Mouse (Mus musculus) ES-E14 (cell line): ENCODE measurements around the gene H2afb3. TPM values are rescaled to one million over a fixed set of nuclear protein-coding genes. Genes with fewer than 3 reads are reported as not detected.
A peak's percentile ranks its signal among the peaks of the same experiment; 100 is the strongest.

ENCODE experiments used
- DNase-seq: peaks from one replicate; pipeline ENCODE4 v3.0.0-alpha.2; 2013; ENCODE audit warnings: low read depth, low spot score
- H3K27ac ChIP-seq: 2 replicates; pipeline ENCODE4 v1.5.1; 2012; ENCODE audit warnings: low read depth, mild to moderate bottlenecking, low read length, moderate library complexity, mixed read lengths; ENCODE audit not compliant: poor library complexity, insufficient read depth, severe bottlenecking
- H3K36me3 ChIP-seq: 2 replicates; pipeline ENCODE4 v1.6.1; 2012; ENCODE audit warnings: mild to moderate bottlenecking, low read length, moderate library complexity, mixed read lengths; ENCODE audit not compliant: control insufficient read depth, poor library complexity, insufficient read depth, severe bottlenecking
- H3K4me1 ChIP-seq, 2 experiments: fragments of 150-350 bp in 1 of 2; sonication (generic) in 1 of 2; 2 replicates each; pipeline ENCODE4 v1.6.1; 2012; ENCODE audit warnings: low read length in 2 of 2, mild to moderate bottlenecking in 1 of 2, mixed read lengths in 1 of 2; ENCODE audit not compliant: control insufficient read depth in 2 of 2, insufficient read depth in 2 of 2, poor library complexity in 1 of 2
- H3K4me3 ChIP-seq, 2 experiments: fragments of 150-350 bp in 1 of 2; sonication (generic) in 1 of 2; 2 replicates each; pipeline ENCODE4 v1.5.1; 2012; ENCODE audit warnings: low read length in 2 of 2, low read depth in 1 of 2, mild to moderate bottlenecking in 1 of 2, mixed read lengths in 1 of 2; ENCODE audit not compliant: insufficient read depth in 1 of 2, poor library complexity in 1 of 2, severe bottlenecking in 1 of 2
- H3K9ac ChIP-seq: 2 replicates; pipeline ENCODE4 v1.6.1; 2012; ENCODE audit warnings: low read depth, mild to moderate bottlenecking, low read length, mixed read lengths; ENCODE audit not compliant: poor library complexity, insufficient read depth, severe bottlenecking
- H3K9me3 ChIP-seq: fragments of 150-350 bp; sonication (generic); 2 replicates; pipeline ENCODE4 v1.6.1; 2012; ENCODE audit warnings: low read depth, mild to moderate bottlenecking, low read length; ENCODE audit not compliant: control insufficient read depth, insufficient read depth
- CHD2 ChIP-seq: IDR thresholded peaks from 2 replicates; pipeline ENCODE4 v1.6.1; 2014; ENCODE audit warnings: mild to moderate bottlenecking, low read depth, low read length, inconsistent platforms
- HCFC1 ChIP-seq: IDR thresholded peaks from 2 replicates; pipeline ENCODE4 v1.6.1; 2012; ENCODE audit warnings: low read length, inconsistent platforms, borderline replicate concordance; ENCODE audit not compliant: insufficient read depth
- MAFK ChIP-seq: IDR thresholded peaks from 2 replicates; pipeline ENCODE4 v1.6.1; 2014; ENCODE audit warnings: mild to moderate bottlenecking, low read depth, low read length, inconsistent platforms; ENCODE audit not compliant: insufficient read depth
- ZC3H11A ChIP-seq: IDR thresholded peaks from 2 replicates; pipeline ENCODE4 v1.6.1; 2012; ENCODE audit warnings: low read depth, mild to moderate bottlenecking, inconsistent platforms, low read length, borderline replicate concordance
- ZNF384 ChIP-seq: IDR thresholded peaks from 2 replicates; pipeline ENCODE4 v1.6.1; 2012; ENCODE audit warnings: low read depth, low read length, inconsistent platforms
- in situ Hi-C, 2 experiments: fragments of 600-800 bp; cut with MboI; formaldehyde crosslinking; loops; one replicate each; pipeline ENCODE4 v1.15.1; 2025; ENCODE audit warnings: low sequenced_read_pairs in 2 of 2, inconsistent platforms in 1 of 2; ENCODE audit not compliant: unreplicated experiment in 2 of 2
- total RNA-seq: library from RNA; depleted of rRNA; stranded (reverse); fragments of 300-350 nt; gene quantifications from 2 replicates; pipeline ENCODE4 v1.2.3, GENCODE M21; 2012; rRNA removed

H2afb3 gene
- total RNA-seq, 1 experiment, result not detected

DNA sequence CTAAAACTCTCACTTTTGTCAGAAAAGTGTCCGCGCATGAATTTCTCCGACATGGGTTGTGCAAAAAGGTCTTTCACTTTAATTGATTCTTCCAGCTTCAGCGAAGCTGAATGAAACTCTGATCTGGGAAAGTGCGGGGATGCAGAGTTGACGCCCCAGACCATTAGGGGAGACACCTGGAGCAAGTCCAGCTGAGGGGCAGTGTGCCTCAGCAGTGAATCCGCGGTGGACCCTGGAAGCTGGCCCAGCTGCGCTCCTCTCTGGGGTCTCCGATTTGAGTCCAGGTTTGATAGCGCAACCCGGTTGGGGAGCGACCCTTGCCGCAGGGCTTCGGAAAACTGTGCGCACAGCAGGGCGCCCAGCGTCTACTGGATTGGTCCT is 22.0 kb downstream of the H2afb3 start:
- peak overlapping the region in 1 of 2 experiments; percentile 15; a peak in 1 of 4 replicates for H3K4me3 ChIP-seq
- H3K4me1 ChIP-seq, result no peaks in the 10 kb centered on the region
- in situ Hi-C loops, result no loop called here
- TF ChIP-seq HCFC1, result no peak
- H3K36me3 ChIP-seq, result no peaks in the 10 kb centered on the region
- no peak for DNase-seq
- H3K9me3 ChIP-seq, result no peaks in the 10 kb centered on the region
- no peak overlapping the region for H3K27ac ChIP-seq
- no peak overlapping the region for H3K9ac ChIP-seq

DNA sequence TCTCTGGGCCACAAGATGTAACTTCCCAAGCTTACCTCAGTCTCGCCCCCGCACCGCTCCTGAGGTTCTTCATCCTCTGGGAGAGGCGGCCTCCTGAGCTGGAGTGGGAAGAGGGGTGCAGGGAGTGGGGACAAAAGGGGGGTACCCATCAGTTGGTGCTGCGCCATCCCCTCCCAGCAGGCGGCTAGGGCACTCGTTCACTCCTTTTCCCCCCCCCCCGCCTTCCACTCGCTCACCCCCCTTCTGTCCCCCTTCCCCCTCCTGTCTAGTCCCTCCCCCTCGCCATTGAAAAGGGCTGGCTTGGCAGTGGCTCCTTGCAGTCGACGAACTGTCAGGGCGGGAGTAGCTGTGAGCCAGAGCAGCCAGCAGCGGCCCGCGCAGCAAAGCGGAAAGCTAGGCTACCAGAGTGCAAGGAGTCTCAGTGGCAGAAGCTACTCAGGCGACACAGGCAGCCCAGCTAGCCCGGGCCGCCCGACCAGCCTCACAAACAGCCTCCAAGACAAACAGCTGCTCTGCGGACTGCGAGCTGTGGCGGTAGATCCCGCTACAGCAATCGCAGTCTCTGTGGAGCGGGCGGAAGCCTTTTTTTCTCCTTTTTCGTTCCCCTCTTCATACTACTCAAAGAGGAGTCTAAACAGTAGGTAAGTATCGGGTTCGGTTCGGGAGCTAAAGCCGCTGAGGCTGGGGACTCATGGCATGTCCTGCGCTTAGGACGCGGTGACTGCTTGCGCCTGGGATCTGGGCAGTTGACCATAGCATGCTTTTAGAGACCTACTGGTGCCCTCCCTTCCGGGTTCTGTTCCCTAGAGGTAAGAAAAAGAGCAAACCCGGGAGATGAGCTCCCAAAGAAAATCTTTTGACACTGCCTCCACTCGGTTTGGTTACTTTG is 22.6 kb downstream of the H2afb3 start, which contains the start of gene Pcdh11x:
Gene Pcdh11x, plus strand, starts transcription at position 249 of the 889 bp plus-strand sequence.
- in situ Hi-C loops, result no loop called here
- H3K36me3 ChIP-seq, result no peaks in the 10 kb centered on the region
- H3K9ac ChIP-seq, result no peak within 1 kb of the TSS
- TF ChIP-seq HCFC1 (no peak), MAFK (no peak), ZNF384 (no peak), CHD2 (no peak), ZC3H11A (no peak)
- H3K9me3 ChIP-seq, result no peaks in the 10 kb centered on the region
- H3K4me1 ChIP-seq, result no peaks in the 10 kb centered on the region
- H3K27ac ChIP-seq, result no peak within 1 kb of the TSS
- H3K4me3 ChIP-seq, result peak within 1 kb of the TSS in 1 of 2 experiments; percentile 28; a peak in 1 of 4 replicates
- DNase-seq, result no peak

DNA sequence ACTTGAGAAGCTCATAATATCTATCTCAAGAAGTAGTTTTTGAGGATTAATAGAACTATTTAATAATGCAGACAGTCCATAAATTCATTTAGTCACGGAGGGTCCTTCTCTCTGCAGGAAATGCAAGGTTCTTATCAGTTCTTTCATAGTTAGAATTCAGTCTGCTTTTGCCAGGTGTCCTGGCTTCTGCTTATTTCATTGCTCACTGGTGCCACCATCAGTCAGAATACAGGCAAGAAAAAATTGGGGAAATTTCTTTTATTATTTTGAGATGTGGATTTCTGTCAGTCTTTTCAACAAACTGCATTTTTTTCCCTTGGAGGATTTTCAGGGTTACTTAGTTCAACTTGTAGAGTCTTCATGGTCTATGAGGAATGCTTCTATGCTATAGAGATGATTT is 25.4 kb downstream of the H2afb3 start:
- H3K27ac ChIP-seq, result no peak overlapping the region
- no peaks in the 10 kb centered on the region for H3K4me1 ChIP-seq
- H3K36me3 ChIP-seq, result no peaks in the 10 kb centered on the region
- no peaks in the 10 kb centered on the region for H3K9me3 ChIP-seq
- in situ Hi-C loops, result no loop called here
- no peak for TF ChIP-seq MAFK
- TF ChIP-seq ZC3H11A, result no peak
- no peak for TF ChIP-seq CHD2
- TF ChIP-seq HCFC1, result no peak
- H3K4me3 ChIP-seq, result no peak overlapping the region
- no peak overlapping the region for H3K9ac ChIP-seq
- DNase-seq, result no peak

- Histone ChIP-seq H3K4me1 (no peaks in the 10 kb centered on the region), H3K9ac (no peak overlapping the region), H3K27ac (no peak overlapping the region), H3K36me3 (no peaks in the 10 kb centered on the region), H3K9me3 (no peaks in the 10 kb centered on the region), H3K4me3 (no peak overlapping the region)
- no peak for DNase-seq
- in situ Hi-C loops, result no loop called here
- TF ChIP-seq HCFC1 (no peak), CHD2 (no peak), MAFK (no peak), ZC3H11A (no peak), ZNF384 (no peak)
These were observed 27.4 kb downstream of the H2afb3 start for GRCm38 (mm10) chrX:120285522-120285921.

Other genes starting within 250 kb of the H2afb3 start
- gene Pcdh11x, start 22.8 kb downstream of the H2afb3 start, total RNA-seq, result 0.05 and 0.13 TPM in 2 replicates